Mouse (Mus musculus) layer of hippocampus, adult 8-10 months (tissue): Measurements from ENCODE around the gene Coq9. TPM values are rescaled to one million over a fixed set of nuclear protein-coding genes. Genes with fewer than 3 reads are reported as not detected.

Experiments
- total RNA-seq, 4 experiments: library from RNA; stranded (reverse); gene quantifications; 2 replicates each; pipeline ENCODE4 v1.2.4; 2022

The Coq9 gene
- total RNA-seq, 4 experiments from 2014 or later: 83.6 to 98.9 (median 87.1) TPM

Other genes starting within 250 kb of the Coq9 start
- 10 to 100 TPM; 25.5 to 30.5 (median 27.0) TPM for gene Rspry1, start 236.4 kb upstream of the Coq9 start, total RNA-seq
- 10 to 100 TPM; 36.1 to 44.1 (median 40.0) TPM for gene Fam192a, start 236.3 kb upstream of the Coq9 start, total RNA-seq
- 100 to 1,000 TPM; 138 to 156 (median 154) TPM for gene Arl2bp, start 171.7 kb upstream of the Coq9 start, total RNA-seq
- gene Pllp, start 142.0 kb upstream of the Coq9 start, total RNA-seq: 10 to 100 TPM; 29.6 to 61.0 (median 49.6) TPM
- gene Ccl22, start 92.7 kb upstream of the Coq9 start, total RNA-seq: under 1 TPM in 2 of 4 experiments, not detected in 2; 0.33 to 0.40 TPM
- 100 to 1,000 TPM; 333 to 386 (median 359) TPM for gene Cx3cl1, start 66.3 kb upstream of the Coq9 start, total RNA-seq
- gene Ccl17, start 27.9 kb upstream of the Coq9 start, total RNA-seq: 10 to 100 TPM in 1 of 4 experiments, 1 to 10 TPM in 3; 3.7 to 10.8 (median 6.9) TPM
- gene Ciapin1, start within 50 bp of the Coq9 start, total RNA-seq: 10 to 100 TPM; 62.0 to 88.0 (median 71.0) TPM
- 10 to 100 TPM; 62.9 to 80.4 (median 72.9) TPM for gene Polr2c, start 19.1 kb downstream of the Coq9 start, total RNA-seq
- 10 to 100 TPM; 18.1 to 22.7 (median 19.8) TPM for gene Dok4, start 38.0 kb downstream of the Coq9 start, total RNA-seq
- 1 to 10 TPM; 1.0 to 2.6 (median 1.4) TPM for gene Ccdc102a, start 79.8 kb downstream of the Coq9 start, total RNA-seq
- gene Adgrg5, start 85.4 kb downstream of the Coq9 start, total RNA-seq: under 1 TPM in 2 of 4 experiments, not detected in 2; 0.73 to 0.85 TPM
- gene Adgrg1, start 136.4 kb downstream of the Coq9 start, total RNA-seq: 10 to 100 TPM; 81.5 to 97.4 (median 90.2) TPM
- under 1 TPM in 3 of 4 experiments, not detected in 1; 0.20 to 0.47 (median 0.27) TPM for gene Adgrg3, start 179.4 kb downstream of the Coq9 start, total RNA-seq
- 1 to 10 TPM; 1.7 to 3.6 (median 1.8) TPM for gene Drc7, start 216.8 kb downstream of the Coq9 start, total RNA-seq
- gene Katnb1, start 242.9 kb downstream of the Coq9 start, total RNA-seq: 10 to 100 TPM; 41.0 to 47.8 (median 43.0) TPM